ENCODE assay signal across 8 mouse cellular contexts in the genomic region with DNA sequence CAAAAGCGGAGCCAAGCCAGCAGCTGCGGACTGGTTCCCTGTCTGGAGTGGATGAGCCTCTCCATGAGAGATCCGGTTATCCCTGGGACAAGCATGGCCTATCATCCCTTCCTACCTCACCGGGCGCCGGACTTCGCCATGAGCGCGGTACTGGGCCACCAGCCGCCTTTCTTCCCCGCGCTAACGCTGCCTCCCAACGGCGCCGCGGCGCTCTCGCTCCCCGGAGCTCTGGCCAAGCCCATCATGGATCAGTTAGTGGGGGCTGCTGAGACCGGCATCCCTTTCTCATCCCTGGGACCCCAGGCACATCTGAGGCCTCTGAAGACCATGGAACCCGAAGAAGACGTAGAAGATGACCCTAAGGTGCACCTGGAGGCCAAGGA. TPM values are rescaled to one million over a fixed set of nuclear protein-coding genes. Genes with fewer than 3 reads are reported as not detected.
DNase-seq lines count a peak whose midpoint lies in the region; ATAC-seq lines count a peak whose summit lies in the region.

No protein-coding gene starts in this region.

- H3K36me3 ChIP-seq in lung, embryonic 15.5 days = no peaks in the 10 kb centered on the region
- H3K36me3 ChIP-seq in embryonic facial prominence, embryonic 12.5 days = no peaks in the 10 kb centered on the region; the same call in 1 of the 2 replicates
- no peaks in the 10 kb centered on the region for H3K36me3 ChIP-seq in hindbrain, embryonic 15.5 days
- no peaks in the 10 kb centered on the region for H3K36me3 ChIP-seq in midbrain, embryonic 10.5 days

- intact Hi-C loops in left cerebral cortex, postnatal 25 days (cut with DNase I) = loop anchor here (2.0 to 5.0 kb wide), 3 partner anchors 167 to 795 kb away; no protein-coding TSS in a partner anchor

- H3K27ac ChIP-seq in lung, embryonic 15.5 days = peak overlapping the region; percentile 98
- peak overlapping the region; percentile 98 for H3K27ac ChIP-seq in embryonic facial prominence, embryonic 12.5 days
- H3K27ac ChIP-seq in hindbrain, embryonic 15.5 days (replicated peaks) = no peak overlapping the region
- H3K27ac ChIP-seq in midbrain, embryonic 10.5 days (replicated peaks) = peak overlapping the region; percentile 65; the same call in 1 of the 2 replicates

- no peaks in the 10 kb centered on the region for H3K9me3 ChIP-seq in lung, embryonic 15.5 days
- no peaks in the 10 kb centered on the region for H3K9me3 ChIP-seq in embryonic facial prominence, embryonic 12.5 days
- no peaks in the 10 kb centered on the region for H3K9me3 ChIP-seq in hindbrain, embryonic 15.5 days
- no peaks in the 10 kb centered on the region for H3K9me3 ChIP-seq in midbrain, embryonic 10.5 days (replicated peaks)

- no peak for DNase-seq in lung, postnatal 14 days
- DNase-seq in midbrain, embryonic 10.5 days (ENCODE audit: low spot score) = peak; percentile 57
- no peak for DNase-seq in left cerebral cortex, postnatal 25 days (ENCODE audit: low spot score in 2 of 2)
- DNase-seq in MN1 (ENCODE audit: low spot score) = no peak

- 0% methylated on average over 23 of the region's 23 CpGs for WGBS in lung, embryonic 15.5 days
- WGBS in embryonic facial prominence, embryonic 12.5 days = under 1% methylated on average over 23 of the region's 23 CpGs
- under 1% methylated on average over 23 of the region's 23 CpGs for WGBS in hindbrain, embryonic 15.5 days
- WGBS in midbrain, embryonic 10.5 days = under 1% methylated on average over 23 of the region's 23 CpGs

- H3K27me3 ChIP-seq in lung, embryonic 15.5 days = peaks cover 46% of the 10 kb centered on the region
- peaks cover 46% of the 10 kb centered on the region for H3K27me3 ChIP-seq in embryonic facial prominence, embryonic 12.5 days
- H3K27me3 ChIP-seq in hindbrain, embryonic 15.5 days = peaks cover 88% of the 10 kb centered on the region
- peaks cover 100% of the 10 kb centered on the region for H3K27me3 ChIP-seq in midbrain, embryonic 10.5 days (ENCODE audit: low read depth, poor library complexity, severe bottlenecking)

- peak overlapping the region; percentile 81 for H3K4me2 ChIP-seq in lung, embryonic 15.5 days
- peak overlapping the region; percentile 65 for H3K4me2 ChIP-seq in embryonic facial prominence, embryonic 12.5 days (replicated peaks)
- peak overlapping the region; percentile 54 for H3K4me2 ChIP-seq in hindbrain, embryonic 15.5 days

- peaks cover 31% of the 10 kb centered on the region for H3K4me1 ChIP-seq in lung, embryonic 15.5 days
- peaks cover 19% of the 10 kb centered on the region for H3K4me1 ChIP-seq in embryonic facial prominence, embryonic 12.5 days
- H3K4me1 ChIP-seq in hindbrain, embryonic 15.5 days (replicated peaks) = peaks cover 14% of the 10 kb centered on the region
- H3K4me1 ChIP-seq in midbrain, embryonic 10.5 days = peaks cover 43% of the 10 kb centered on the region

- peak overlapping the region; percentile 66 for H3K4me3 ChIP-seq in lung, embryonic 15.5 days
- peak overlapping the region; percentile 57 for H3K4me3 ChIP-seq in embryonic facial prominence, embryonic 12.5 days
- H3K4me3 ChIP-seq in hindbrain, embryonic 15.5 days = peak overlapping the region; percentile 26; the same call in 1 of the 2 replicates
- peak overlapping the region; percentile 51 for H3K4me3 ChIP-seq in midbrain, embryonic 10.5 days

- ATAC-seq in lung, embryonic 15.5 days (ENCODE audit: borderline replicate concordance, extremely low read depth, low FRiP score, low TSS enrichment) = no peak
- no peak for ATAC-seq in embryonic facial prominence, embryonic 12.5 days (ENCODE audit: insufficient number of reproducible peaks, insufficient read depth, low FRiP score, low TSS enrichment)
- ATAC-seq in hindbrain, embryonic 15.5 days (ENCODE audit: low FRiP score, low read depth) = no peak
- no peak for ATAC-seq in activated CD4-positive, CD25-positive, alpha-beta regulatory T cell, adult 4 months

- peak overlapping the region; percentile 85 for H3K9ac ChIP-seq in lung, embryonic 15.5 days
- peak overlapping the region; percentile 91 for H3K9ac ChIP-seq in embryonic facial prominence, embryonic 12.5 days
- no peak overlapping the region for H3K9ac ChIP-seq in hindbrain, embryonic 15.5 days

RNA-seq across cellular contexts. Expression of gene Tbx3, which starts 1.5 kb away (rescaled TPM):
- polyA plus RNA-seq in lung, embryonic 15.5 days (2015; fragmentation: Nextera tagmentation; extraction: Ambion mirVana) = 59.7 and 63.9 TPM in 2 replicates
- polyA plus RNA-seq in embryonic facial prominence, embryonic 12.5 days (2016; fragmentation: Nextera tagmentation; extraction: Ambion mirVana) = 59.5 and 65.3 TPM in 2 replicates
- 4.0 and 5.0 TPM in 2 replicates for polyA plus RNA-seq in hindbrain, embryonic 15.5 days (2015; fragmentation: Nextera tagmentation; extraction: Ambion mirVana)
- 3.9 and 7.2 TPM in 2 replicates for polyA plus RNA-seq in midbrain, embryonic 10.5 days (2016; fragmentation: Nextera tagmentation; extraction: Ambion mirVana)
- 1 to 10 TPM; 2.4 to 3.2 TPM for total RNA-seq in left cerebral cortex, postnatal 25 days (2021)
- not detected for polyA plus RNA-seq in activated CD4-positive, CD25-positive, alpha-beta regulatory T cell, adult 4 months (2017; shearing (Covaris generic))
